ENCODE assay signal across 8 mouse cellular contexts in the genomic region with DNA sequence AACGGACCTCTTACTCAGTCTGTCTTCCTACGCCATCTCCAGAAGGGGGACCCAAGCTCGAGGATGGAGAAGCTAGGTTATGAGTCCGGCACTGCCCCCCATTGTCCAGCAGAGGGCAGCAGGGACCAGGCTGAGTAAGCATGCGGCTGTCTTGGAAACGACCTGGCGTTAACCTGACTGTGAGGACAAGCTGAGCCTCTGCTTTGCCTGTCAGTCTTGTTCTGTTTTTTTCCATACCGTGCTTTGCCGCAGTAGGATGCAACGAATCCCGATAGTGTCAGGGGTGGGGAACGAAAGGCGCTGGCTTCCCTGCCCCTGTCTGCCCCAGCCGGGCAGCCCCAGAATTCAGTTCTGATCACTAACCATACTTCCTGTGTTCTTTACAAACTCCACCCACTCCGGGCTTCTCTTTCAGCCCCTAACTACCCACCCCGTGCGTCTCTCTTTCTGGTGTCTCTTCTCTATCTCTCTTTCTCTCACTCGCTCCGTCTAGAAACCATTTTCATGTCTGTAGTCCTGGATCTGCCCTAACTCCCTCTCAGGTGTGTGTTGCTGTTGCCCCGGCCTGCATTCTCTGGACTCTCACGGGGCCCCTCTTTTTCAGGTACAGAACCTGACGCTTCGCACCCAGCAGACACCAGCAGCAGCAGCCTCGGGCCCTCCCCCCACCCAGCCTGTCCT. TPM values are rescaled to one million over a fixed set of nuclear protein-coding genes. Genes with fewer than 3 reads are reported as not detected.
DNase-seq lines count a peak whose midpoint lies in the region; ATAC-seq and TF ChIP-seq lines count a peak whose summit lies in the region.

No protein-coding gene starts in this region.

- ATAC-seq in hindbrain, postnatal 0 days, result peak; percentile 72

- no peak overlapping the region for H3K9ac ChIP-seq in hindbrain, postnatal 0 days (replicated peaks; ENCODE audit: low read length)

- peak; percentile 86 for DNase-seq in WW6 (ENCODE audit: low read depth, low spot score)
- peak; percentile 93 to 97 for DNase-seq in cerebellum, postnatal 4 days (ENCODE audit: low spot score in 2 of 2)
- peak; percentile 94 for DNase-seq in gastrocnemius, adult 18-20 months (ENCODE audit: low spot score)
- DNase-seq in hindbrain, postnatal 0 days (ENCODE audit: low spot score), result peak; percentile 97
- DNase-seq in left cerebral cortex, adult 2 months (ENCODE audit: extremely low spot score in 1 of 2, low spot score in 2 of 2), result peak; percentile 90 to 93
- peak; percentile 94 to 95 for DNase-seq in right cerebral cortex, postnatal 10 days (ENCODE audit: low spot score in 2 of 2)
- DNase-seq in urinary bladder, postnatal 25 days (ENCODE audit: low spot score), result peak; percentile 91

- H3K4me1 ChIP-seq in hindbrain, postnatal 0 days (ENCODE audit: insufficient read depth, low read length), result peaks cover 28% of the 10 kb centered on the region
- peaks cover 78% of the 10 kb centered on the region for H3K4me1 ChIP-seq in megakaryocyte, embryonic 14.5 days

- 6% methylated on average over 24 of the region's 24 CpGs for WGBS in hindbrain, postnatal 0 days

- peaks cover 3% of the 10 kb centered on the region; the same call in 1 of the 2 replicates for H3K36me3 ChIP-seq in hindbrain, postnatal 0 days (ENCODE audit: insufficient read depth, low read length)
- H3K36me3 ChIP-seq in megakaryocyte, embryonic 14.5 days (replicated peaks; ENCODE audit: low read length), result peaks cover 98% of the 10 kb centered on the region

- H3K9me3 ChIP-seq in hindbrain, postnatal 0 days (ENCODE audit: low read length), result no peaks in the 10 kb centered on the region
- no peaks in the 10 kb centered on the region for H3K9me3 ChIP-seq in megakaryocyte, embryonic 14.5 days

- TF ChIP-seq CTCF in hindbrain, postnatal 0 days (IDR thresholded peaks at IDR 0.05; ENCODE audit: low read depth), result peak; percentile 100
- TF ChIP-seq CTCF in left cerebral cortex, adult 2 months (IDR thresholded peaks at IDR 0.05), result peak; percentile 100

- no peaks in the 10 kb centered on the region for H3K27me3 ChIP-seq in hindbrain, postnatal 0 days (ENCODE audit: insufficient read depth, low read length)
- H3K27me3 ChIP-seq in megakaryocyte, embryonic 14.5 days (replicated peaks), result no peaks in the 10 kb centered on the region

- H3K27ac ChIP-seq in hindbrain, postnatal 0 days, result 0 out of 2 replicates have a peak overlapping the region, but pooled peaks have one; percentile 41
- H3K27ac ChIP-seq in left cerebral cortex, adult 2 months, result peak overlapping the region; percentile 47; the same call in 1 of the 2 replicates

- peak overlapping the region; percentile 39; the same call in 1 of the 2 replicates for H3K4me2 ChIP-seq in hindbrain, postnatal 0 days (ENCODE audit: low read depth, low read length)

- no peak overlapping the region for H3K4me3 ChIP-seq in hindbrain, postnatal 0 days (ENCODE audit: low read length)
- no peak overlapping the region for H3K4me3 ChIP-seq in left cerebral cortex, adult 2 months
- H3K4me3 ChIP-seq in megakaryocyte, embryonic 14.5 days (replicated peaks), result peak overlapping the region; percentile 84

- intact Hi-C loops in left cerebral cortex, adult 2 months (cut with DNase I), result loop anchor here (1.0 to 2.0 kb wide), 3 partner anchors 65 to 147 kb away; no protein-coding TSS in a partner anchor

RNA-seq across cellular contexts. Expression of gene A3galt2, which starts 43.6 kb away (rescaled TPM):
- total RNA-seq in gastrocnemius, adult 18-20 months (2021), result not detected
- total RNA-seq in hindbrain, postnatal 0 days (2014; rRNA removed), result 0.47 and 1.1 TPM in 2 replicates
- 0.10 TPM in 2 replicates for polyA plus RNA-seq in hindbrain, postnatal 0 days (2015; fragmentation: Nextera tagmentation; extraction: Ambion mirVana)
- total RNA-seq in left cerebral cortex, adult 2 months (2021), result under 1 TPM; 0.27 to 0.54 TPM
- 0.49 TPM in 1 of 2 replicates, not detected in the other for polyA plus RNA-seq in megakaryocyte, embryonic 14.5 days (2012; ENCODE audit: insufficient read depth, low replicate concordance)

RNA-seq across cellular contexts. Expression of gene Phc2, which starts 57.1 kb away (rescaled TPM):
- 10 to 100 TPM; 17.6 to 22.9 TPM for total RNA-seq in gastrocnemius, adult 18-20 months (2021)
- total RNA-seq in hindbrain, postnatal 0 days (2014; rRNA removed), result 103 and 125 TPM in 2 replicates
- 46.1 and 50.7 TPM in 2 replicates for polyA plus RNA-seq in hindbrain, postnatal 0 days (2015; fragmentation: Nextera tagmentation; extraction: Ambion mirVana)
- 10 to 100 TPM; 84.8 to 90.6 TPM for total RNA-seq in left cerebral cortex, adult 2 months (2021)
- polyA plus RNA-seq in megakaryocyte, embryonic 14.5 days (2012; ENCODE audit: insufficient read depth, low replicate concordance), result 56.0 and 121 TPM in 2 replicates
